Mouse (Mus musculus): ENCODE data around the gene Isyna1. TPM values are rescaled to one million over a fixed set of nuclear protein-coding genes. Genes with fewer than 3 reads are reported as not detected.

Isyna1 gene
- total and polyA plus RNA-seq, 3 experiments, result 84.1 to 189 TPM; not detected in 1

- Histone ChIP-seq H3K79me2 (ENCODE audit: control insufficient read depth, insufficient read depth, low read length, poor library complexity) (no peaks in the 10 kb centered on the region; the same call in 1 of the 2 replicates), H3K9me3 (replicated peaks; ENCODE audit: insufficient read depth, low read length) (no peaks in the 10 kb centered on the region), H3K4me1 (ENCODE audit: control insufficient read depth in 1 of 2, insufficient read depth in 2 of 2, low read length in 2 of 2) (peaks cover 6 to 21% of the 10 kb centered on the region in 2 experiments), H3K27ac (ENCODE audit: control insufficient read depth, low read depth, low read length) (peak within 1 kb of the TSS; percentile 83; the same call in 1 of the 2 replicates), H3K36me3 (ENCODE audit: control insufficient read depth in 1 of 2, insufficient read depth in 2 of 2, low read length in 2 of 2) (0 out of 4 replicates have a peak, but pooled peaks cover 0 to 6% of the 10 kb centered on the region in 2 experiments), H3K27me3 (ENCODE audit: control insufficient read depth in 1 of 2, insufficient read depth in 2 of 2, low read length in 2 of 2) (no peaks in the 10 kb centered on the region), H3K4me3 (ENCODE audit: control insufficient read depth in 1 of 2, insufficient read depth in 1 of 2, low read depth in 2 of 2, low read length in 2 of 2) (peak within 1 kb of the TSS; percentile 53 to 63), H3K9ac (ENCODE audit: control insufficient read depth, low read depth, low read length, poor library complexity, severe bottlenecking) (peak within 1 kb of the TSS; percentile 80)
- DNase-seq (ENCODE audit: low read depth, low spot score), result no peak
- TF ChIP-seq CHD1 (IDR thresholded peaks at IDR 0.05; ENCODE audit: low read depth, low read length) (no peak), CTCF (IDR thresholded peaks at IDR 0.05 in 2 of 3, conservative IDR thresholded peaks at IDR 0.05 in 1 of 3; ENCODE audit: control insufficient read depth in 1 of 3, insufficient read depth in 1 of 3, low read depth in 2 of 3, low read length in 3 of 3, poor library complexity in 1 of 3, severe bottlenecking in 1 of 3) (no peak), E2F4 (IDR thresholded peaks at IDR 0.05; ENCODE audit: borderline replicate concordance, low read depth, low read length) (no peak), RCOR1 (IDR thresholded peaks at IDR 0.05; ENCODE audit: low read depth, low read length) (no peak), MXI1 (IDR thresholded peaks at IDR 0.05; ENCODE audit: low read depth, low read length) (no peak), USF2 (IDR thresholded peaks at IDR 0.05; ENCODE audit: borderline replicate concordance in 1 of 2, insufficient read depth in 1 of 2, low read depth in 1 of 2, low read length in 2 of 2) (no peak), MEF2A (IDR thresholded peaks at IDR 0.05; ENCODE audit: extremely low read depth, insufficient replicate concordance, low read depth, low read length, poor library complexity, severe bottlenecking) (no peak), TBP (IDR thresholded peaks at IDR 0.05; ENCODE audit: low read depth, low read length) (no peak), UBTF (IDR thresholded peaks at IDR 0.05; ENCODE audit: borderline replicate concordance, insufficient read depth, low read depth, low read length) (no peak), ZMIZ1 (IDR thresholded peaks at IDR 0.05; ENCODE audit: low read depth, low read length) (no peak), TCF12 (IDR thresholded peaks at IDR 0.05; ENCODE audit: low read depth, low read length) (no peak), CHD2 (IDR thresholded peaks at IDR 0.05; ENCODE audit: low read length) (no peak), KAT2A (conservative IDR thresholded peaks at IDR 0.05; ENCODE audit: low read depth, low read length) (no peak), RAD21 (IDR thresholded peaks at IDR 0.05; ENCODE audit: low read depth, low read length) (no peak), ELF1 (IDR thresholded peaks at IDR 0.05; ENCODE audit: low read depth, low read length) (no peak), JUND (IDR thresholded peaks at IDR 0.05; ENCODE audit: low read depth, low read length) (no peak), ETS1 (IDR thresholded peaks at IDR 0.05; ENCODE audit: low read depth, low read length) (no peak), MAZ (IDR thresholded peaks at IDR 0.05; ENCODE audit: low read depth, low read length) (no peak), ZC3H11A (IDR thresholded peaks at IDR 0.05; ENCODE audit: low read depth, low read length) (no peak), NRF1 (IDR thresholded peaks at IDR 0.05; ENCODE audit: insufficient read depth, low read depth, low read length, poor library complexity, severe bottlenecking) (no peak)
Measured at GRCm38 (mm10) chr8:70632346-70632892, 38.2 kb downstream of the Isyna1 start, which contains the start of gene Gdf15. Gene Gdf15, minus strand, starts transcription at chr8:70632456.

Data from MEL (cell line).